Mouse (Mus musculus) CH12.LX (cell line): ENCODE data around the gene U2af1l4. TPM values are rescaled to one million over a fixed set of nuclear protein-coding genes. Genes with fewer than 3 reads are reported as not detected.

Experiments
- DNase-seq: peaks from one replicate; pipeline ENCODE4 v3.0.0-alpha.2; 2013; ENCODE audit errors: extremely low read depth
- H3K27ac ChIP-seq: 2 replicates; pipeline ENCODE4 v1.5.1; 2012; ENCODE audit warnings: low read depth, mild to moderate bottlenecking, control low read depth, moderate library complexity; ENCODE audit not compliant: insufficient read depth
- H3K27me3 ChIP-seq: replicated peaks from 2 replicates; pipeline ENCODE3; 2012; ENCODE audit warnings: inconsistent platforms
- H3K36me3 ChIP-seq, 2 experiments: replicated peaks in 1 of 2; 2 replicates each; pipeline versions ENCODE3 to v1.6.1; 2012; ENCODE audit warnings: inconsistent platforms in 1 of 2, low read length in 1 of 2, mild to moderate bottlenecking in 1 of 2, mixed read lengths in 1 of 2, moderate library complexity in 1 of 2; ENCODE audit not compliant: control insufficient read depth in 1 of 2, insufficient read depth in 1 of 2
- H3K4me1 ChIP-seq, 2 experiments: 2 replicates each; pipeline ENCODE4 v1.6.1; 2012; ENCODE audit warnings: inconsistent platforms in 1 of 2, moderate library complexity in 1 of 2; ENCODE audit not compliant: insufficient read depth in 2 of 2, control insufficient read depth in 1 of 2
- H3K4me2 ChIP-seq: 2 replicates; pipeline ENCODE4 v1.6.1; 2012; ENCODE audit warnings: low read depth, mild to moderate bottlenecking, control low read depth; ENCODE audit not compliant: poor library complexity, insufficient read depth, severe bottlenecking
- H3K4me3 ChIP-seq, 3 experiments: fragments of 150-350 bp in 1 of 3; sonication (generic) in 1 of 3; replicated peaks in 1 of 3; 2 replicates each; pipeline versions ENCODE3 to v1.5.1; 2011 to 2012; ENCODE audit warnings: low read depth in 2 of 3, low read length in 2 of 3, mild to moderate bottlenecking in 2 of 3, moderate library complexity in 2 of 3, control low read depth in 1 of 3, improper control_type of control experiment in 1 of 3, inconsistent platforms in 1 of 3, mixed read lengths in 1 of 3; ENCODE audit not compliant: poor library complexity in 1 of 3
- H3K79me2 ChIP-seq: replicated peaks from 2 replicates; pipeline ENCODE4 v1.6.1; 2012; ENCODE audit warnings: mild to moderate bottlenecking, moderate library complexity; ENCODE audit not compliant: control insufficient read depth, poor library complexity, insufficient read depth, severe bottlenecking; ENCODE audit errors: extremely low read depth
- H3K9ac ChIP-seq: 2 replicates; pipeline ENCODE4 v1.6.1; 2012; ENCODE audit warnings: low read depth, mild to moderate bottlenecking, control low read depth, moderate library complexity; ENCODE audit not compliant: insufficient read depth
- H3K9me3 ChIP-seq: replicated peaks from 2 replicates; pipeline ENCODE3; 2012; ENCODE audit warnings: low read length, inconsistent platforms, mixed read lengths
- BHLHE40 ChIP-seq: IDR thresholded peaks from 2 replicates; pipeline ENCODE4 v1.6.1; 2011; ENCODE audit warnings: mild to moderate bottlenecking, low read depth, low read length, improper control_type of control experiment
- CHD1 ChIP-seq: IDR thresholded peaks from 2 replicates; pipeline ENCODE4 v1.6.1; 2012; ENCODE audit warnings: low read depth, low read length, improper control_type of control experiment, inconsistent platforms
- CHD2 ChIP-seq: IDR thresholded peaks from 2 replicates; pipeline ENCODE4 v1.6.1; 2011; ENCODE audit warnings: low read length, improper control_type of control experiment
- CTCF ChIP-seq, 2 experiments: IDR thresholded peaks in 1 of 2; conservative IDR thresholded peaks in 1 of 2; 2 replicates each; pipeline ENCODE4 v1.5.1; 2011 to 2012; ENCODE audit warnings: low read depth in 2 of 2, low read length in 2 of 2, improper control_type of control experiment in 1 of 2, inconsistent platforms in 1 of 2, mild to moderate bottlenecking in 1 of 2, moderate library complexity in 1 of 2
- E2F4 ChIP-seq: IDR thresholded peaks from 2 replicates; pipeline ENCODE4 v1.6.1; 2011; ENCODE audit warnings: low read depth, low read length, improper control_type of control experiment; ENCODE audit not compliant: insufficient replicate concordance
- ELF1 ChIP-seq: IDR thresholded peaks from 2 replicates; pipeline ENCODE4 v1.6.1; 2014; ENCODE audit warnings: low read depth, mild to moderate bottlenecking, inconsistent platforms, low read length, improper control_type of control experiment
- EP300 ChIP-seq: IDR thresholded peaks from 2 replicates; pipeline ENCODE4 v1.6.1; 2011; ENCODE audit warnings: low read length, improper control_type of control experiment
- GABPA ChIP-seq: IDR thresholded peaks from 2 replicates; pipeline ENCODE4 v1.6.1; 2012; ENCODE audit warnings: low read depth, low read length, improper control_type of control experiment, inconsistent platforms; ENCODE audit not compliant: insufficient replicate concordance
- HCFC1 ChIP-seq: IDR thresholded peaks from 2 replicates; pipeline ENCODE4 v1.6.1; 2012; ENCODE audit warnings: low read depth, mild to moderate bottlenecking, inconsistent platforms, low read length, improper control_type of control experiment
- IRF4 ChIP-seq: IDR thresholded peaks from 2 replicates; pipeline ENCODE4 v1.6.1; 2014; ENCODE audit warnings: low read depth, mild to moderate bottlenecking, inconsistent platforms, low read length, improper control_type of control experiment
- JUN ChIP-seq: IDR thresholded peaks from 2 replicates; pipeline ENCODE4 v1.6.1; 2011; ENCODE audit warnings: low read depth, mild to moderate bottlenecking, low read length, improper control_type of control experiment, moderate library complexity; ENCODE audit not compliant: insufficient read depth
- KAT2A ChIP-seq: IDR thresholded peaks from 2 replicates; pipeline ENCODE4 v1.6.1; 2012; ENCODE audit warnings: low read length, improper control_type of control experiment, inconsistent platforms; ENCODE audit not compliant: insufficient replicate concordance
- MAX ChIP-seq: IDR thresholded peaks from 2 replicates; pipeline ENCODE4 v1.6.1; 2011; ENCODE audit warnings: low read length, improper control_type of control experiment
- MAZ ChIP-seq: IDR thresholded peaks from 2 replicates; pipeline ENCODE4 v1.6.1; 2012; ENCODE audit warnings: low read depth, mild to moderate bottlenecking, inconsistent platforms, low read length, improper control_type of control experiment, moderate library complexity
- MEF2A ChIP-seq: IDR thresholded peaks from 2 replicates; pipeline ENCODE4 v1.6.1; 2014; ENCODE audit warnings: low read depth, mild to moderate bottlenecking, inconsistent platforms, low read length, improper control_type of control experiment, borderline replicate concordance
- MYC ChIP-seq: IDR thresholded peaks from 2 replicates; pipeline ENCODE4 v1.6.1; 2011; ENCODE audit warnings: low read depth, mild to moderate bottlenecking, improper control_type of control experiment, low read length
- NELFE ChIP-seq: IDR thresholded peaks from 2 replicates; pipeline ENCODE4 v1.6.1; 2011; ENCODE audit warnings: low read depth, low read length, improper control_type of control experiment
- NRF1 ChIP-seq: IDR thresholded peaks from 2 replicates; pipeline ENCODE4 v1.6.1; 2014; ENCODE audit warnings: low read depth, mild to moderate bottlenecking, inconsistent platforms, low read length, improper control_type of control experiment, moderate library complexity
- PAX5 ChIP-seq: IDR thresholded peaks from 2 replicates; pipeline ENCODE4 v1.6.1; 2012; ENCODE audit warnings: low read length, inconsistent platforms, mixed read lengths
- POLR2A ChIP-seq: IDR thresholded peaks from 2 replicates; pipeline ENCODE4 v1.6.1; 2011; ENCODE audit warnings: low read depth, mild to moderate bottlenecking, improper control_type of control experiment, low read length
- POLR2AphosphoS2 ChIP-seq: IDR thresholded peaks from 2 replicates; pipeline ENCODE4 v1.6.1; 2011; ENCODE audit warnings: low read depth, low read length, improper control_type of control experiment
- RAD21 ChIP-seq: IDR thresholded peaks from 2 replicates; pipeline ENCODE4 v1.6.1; 2011; ENCODE audit warnings: low read depth, mild to moderate bottlenecking, low read length, improper control_type of control experiment, moderate library complexity
- RCOR1 ChIP-seq: conservative IDR thresholded peaks from 2 replicates; pipeline ENCODE4 v1.6.1; 2012; ENCODE audit warnings: low read depth, mild to moderate bottlenecking, inconsistent platforms, low read length, improper control_type of control experiment
- TBP ChIP-seq: conservative IDR thresholded peaks from 2 replicates; pipeline ENCODE4 v1.6.1; 2011; ENCODE audit warnings: low read depth, low read length, improper control_type of control experiment
- TCF12 ChIP-seq: IDR thresholded peaks from 2 replicates; pipeline ENCODE4 v1.6.1; 2014; ENCODE audit warnings: low read depth, mild to moderate bottlenecking, inconsistent platforms, low read length, improper control_type of control experiment
- USF2 ChIP-seq: conservative IDR thresholded peaks from 2 replicates; pipeline ENCODE4 v1.6.1; 2011; ENCODE audit warnings: low read depth, low read length, improper control_type of control experiment
- ZC3H11A ChIP-seq: IDR thresholded peaks from 2 replicates; pipeline ENCODE4 v1.6.1; 2012; ENCODE audit warnings: low read depth, mild to moderate bottlenecking, inconsistent platforms, low read length, improper control_type of control experiment
- ZMIZ1 ChIP-seq: IDR thresholded peaks from 2 replicates; pipeline ENCODE4 v1.6.1; 2012; ENCODE audit warnings: low read depth, mild to moderate bottlenecking, inconsistent platforms, low read length, improper control_type of control experiment
- ZNF384 ChIP-seq: IDR thresholded peaks from 2 replicates; pipeline ENCODE4 v1.6.1; 2012; ENCODE audit warnings: low read depth, low read length, improper control_type of control experiment, inconsistent platforms
- dilution Hi-C: fragments of 300-500 bp; cut with MboI; formaldehyde crosslinking; loops from 2 replicates; pipeline ENCODE4 v1.14.3; 2020; ENCODE audit warnings: low sequenced_read_pairs; ENCODE audit not compliant: extremely low pct_unique_long_range_greater_than_20kb, extremely low pct_ligation_motif_present
- in situ Hi-C: fragments of 300-500 bp; cut with MboI; formaldehyde crosslinking; loops from 3 replicates; pipeline ENCODE4 v1.14.3; 2019; ENCODE audit warnings: low sequenced_read_pairs, low pct_ligation_motif_present, low pct_unique_long_range_greater_than_20kb, mixed read lengths
- polyA plus RNA-seq: library from polyadenylated mRNA; unstranded; fragments of >175 nt; gene quantifications from 2 replicates; pipeline ENCODE4 v1.2.1, GENCODE M21; 2012; ENCODE audit warnings: low read depth; ENCODE audit not compliant: insufficient read length
- total RNA-seq, 2 experiments: library from RNA; depleted of rRNA; stranded (reverse); fragments of 300-350 nt in 1 of 2; fragments of >200 nt in 1 of 2; gene quantifications; 2 replicates each; pipeline ENCODE4 v1.2.3; 2012 to 2014

Gene U2af1l4
- total and polyA plus RNA-seq, 3 experiments: 51.5 to 60.8 (median 56.7) TPM

DNA sequence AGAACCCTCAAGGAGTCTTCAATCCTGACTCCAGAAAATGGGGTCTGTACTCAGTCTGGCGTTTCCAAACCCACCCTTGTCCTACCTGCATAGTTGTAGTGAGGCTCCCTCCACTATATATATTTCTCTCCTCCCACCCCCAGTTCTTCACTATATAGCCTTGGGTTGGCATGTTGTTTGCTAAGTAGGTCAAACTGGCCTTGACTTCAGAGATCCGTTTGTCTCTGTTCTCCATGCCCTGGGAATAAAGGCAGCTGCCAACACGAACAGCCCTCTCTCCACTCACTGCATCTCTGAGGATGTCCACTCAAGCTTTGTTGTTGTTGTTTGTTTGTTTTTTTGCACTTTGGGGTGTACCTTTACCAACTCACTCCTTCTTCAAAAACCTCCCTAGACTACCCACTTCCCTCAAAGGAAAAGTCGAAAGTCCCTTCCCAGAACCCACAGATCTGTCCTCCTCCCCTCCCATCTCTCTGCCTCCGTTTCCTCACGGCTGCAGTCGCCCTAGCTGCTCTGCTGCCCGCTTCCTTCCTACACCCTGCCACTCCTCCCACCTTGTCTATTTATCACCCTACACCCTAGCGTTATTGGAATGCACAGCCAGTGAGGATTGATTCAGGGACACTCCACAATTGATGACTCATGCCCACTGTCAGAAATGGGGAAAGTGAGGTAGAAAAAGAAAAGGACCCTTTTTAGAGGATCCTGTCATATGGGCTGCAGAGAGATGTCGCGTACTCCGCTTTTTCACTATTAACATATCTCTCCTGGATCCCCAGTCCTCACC is 4.3 kb upstream of the U2af1l4 start:
- no peaks in the 10 kb centered on the region for H3K9me3 ChIP-seq
- in situ Hi-C loops: loop anchor here (5.0 kb wide), 1 partner anchor 48 kb away; no protein-coding TSS in a partner anchor
- TF ChIP-seq TBP: no peak
- no peak for TF ChIP-seq IRF4
- no peak for TF ChIP-seq HCFC1
- no peak for TF ChIP-seq EP300
- TF ChIP-seq USF2: no peak
- no peak for TF ChIP-seq MAX
- TF ChIP-seq NELFE: no peak
- no peak for TF ChIP-seq JUN
- no peak for TF ChIP-seq RAD21
- no peak for TF ChIP-seq KAT2A
- TF ChIP-seq POLR2AphosphoS2: no peak
- TF ChIP-seq MAZ: no peak
- no peak for TF ChIP-seq ZMIZ1
- no peak for TF ChIP-seq CHD2
- TF ChIP-seq PAX5: no peak
- no peak for TF ChIP-seq ZNF384
- no peak for TF ChIP-seq POLR2A
- H3K27me3 ChIP-seq: no peaks in the 10 kb centered on the region
- peak overlapping the region; percentile 63 for H3K27ac ChIP-seq
- no peak for DNase-seq
- dilution Hi-C loops: no loop called here
- H3K4me3 ChIP-seq: peak overlapping the region; percentile 70 to 99 (median 99)
- peak overlapping the region; percentile 85 for H3K4me2 ChIP-seq
- peaks cover 32 to 47% of the 10 kb centered on the region in 2 experiments for H3K36me3 ChIP-seq
- peaks cover 25% of the 10 kb centered on the region for H3K79me2 ChIP-seq
- H3K9ac ChIP-seq: peak overlapping the region; percentile 98
- peaks cover 4 to 33% of the 10 kb centered on the region in 2 experiments; a peak in 3 of 4 replicates for H3K4me1 ChIP-seq

DNA sequence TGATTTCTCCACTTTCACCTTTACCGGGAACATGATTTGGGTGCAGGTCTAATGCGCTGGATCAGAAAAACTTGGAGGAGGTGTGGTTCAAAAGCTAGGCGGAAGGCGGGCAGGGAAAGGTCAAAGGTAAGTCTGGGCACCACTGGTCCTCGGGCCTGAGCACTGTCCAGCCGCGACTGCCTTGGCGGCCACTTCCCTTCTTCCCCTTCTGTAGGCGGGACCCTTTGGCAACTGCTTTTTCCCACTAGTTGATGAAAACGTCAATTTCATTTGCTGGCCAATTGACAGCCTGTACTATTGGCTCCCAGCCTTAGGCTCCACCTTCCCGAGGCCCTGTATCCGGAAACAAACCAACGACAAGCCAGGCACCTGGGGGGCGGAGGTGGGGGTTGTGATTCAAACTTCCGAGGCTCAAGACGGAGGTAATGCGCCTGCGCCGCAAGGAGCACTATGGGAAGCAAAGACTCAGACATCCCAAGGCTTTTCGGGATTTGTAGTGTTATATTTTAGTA is 3.6 kb upstream of the U2af1l4 start, which contains the start of gene Lin37:
TSS of gene Lin37 (minus strand) at position 396 of the 512 bp plus-strand sequence.
- dilution Hi-C loops (no loop called here), in situ Hi-C loops (loop anchor here (5.0 kb wide), 1 partner anchor 48 kb away; no protein-coding TSS in a partner anchor)
- peaks cover 9 to 37% of the 10 kb centered on the region in 2 experiments; a peak in 3 of 4 replicates for H3K4me1 ChIP-seq
- no peaks in the 10 kb centered on the region for H3K9me3 ChIP-seq
- H3K9ac ChIP-seq: peak within 1 kb of the TSS; percentile 98
- no peaks in the 10 kb centered on the region for H3K27me3 ChIP-seq
- H3K4me3 ChIP-seq: peak within 1 kb of the TSS; percentile 70 to 99 (median 99)
- H3K27ac ChIP-seq: peak within 1 kb of the TSS; percentile 63
- H3K4me2 ChIP-seq: peak within 1 kb of the TSS; percentile 85
- peaks cover 27 to 47% of the 10 kb centered on the region in 2 experiments for H3K36me3 ChIP-seq
- peaks cover 25% of the 10 kb centered on the region for H3K79me2 ChIP-seq
- peak; percentile 98 for DNase-seq
- no peak for TF ChIP-seq CTCF (conservative IDR thresholded peaks at IDR 0.05 in 1 of 2, IDR thresholded peaks at IDR 0.05 in 1 of 2; ENCODE audit: low read depth in 2 of 2, low read length in 2 of 2)
- TF ChIP-seq ZMIZ1: peak; percentile 71; the same call in 1 of the 2 replicates
- peak; percentile 95 for TF ChIP-seq ELF1
- no peak for TF ChIP-seq JUN
- TF ChIP-seq PAX5: no peak
- peak; percentile 63; the same call in 1 of the 2 replicates for TF ChIP-seq TCF12
- peak; percentile 64 for TF ChIP-seq MEF2A
- peak; percentile 88 for TF ChIP-seq NRF1
- no peak for TF ChIP-seq E2F4
- peak; percentile 94 for TF ChIP-seq HCFC1
- no peak for TF ChIP-seq BHLHE40
- TF ChIP-seq CHD1: no peak; the same call in 1 of the 2 replicates
- TF ChIP-seq NELFE: peak; percentile 61
- TF ChIP-seq POLR2AphosphoS2: 0 out of 2 replicates have a peak, but pooled peaks have one; percentile 42
- no peak for TF ChIP-seq ZC3H11A
- TF ChIP-seq GABPA: no peak
- TF ChIP-seq TBP: peak; percentile 59; the same call in 1 of the 2 replicates
- no peak for TF ChIP-seq RCOR1
- TF ChIP-seq USF2: no peak
- TF ChIP-seq MYC: no peak
- TF ChIP-seq ZNF384: no peak
